Mouse (Mus musculus) embryo, embryonic 9.5 days (tissue): ENCODE measurements around the gene Olfr1366.
"Not testable (repeated sequence)": the region's sequence is repeated elsewhere in the genome, so short reads cannot be mapped to it uniquely, and the experiment has no call there.

Experiments
- DNase-seq: peaks from one replicate; pipeline ENCODE4 v3.0.0-alpha.2; 2017; ENCODE audit errors: extremely low spot score

Olfr1366 gene

DNA sequence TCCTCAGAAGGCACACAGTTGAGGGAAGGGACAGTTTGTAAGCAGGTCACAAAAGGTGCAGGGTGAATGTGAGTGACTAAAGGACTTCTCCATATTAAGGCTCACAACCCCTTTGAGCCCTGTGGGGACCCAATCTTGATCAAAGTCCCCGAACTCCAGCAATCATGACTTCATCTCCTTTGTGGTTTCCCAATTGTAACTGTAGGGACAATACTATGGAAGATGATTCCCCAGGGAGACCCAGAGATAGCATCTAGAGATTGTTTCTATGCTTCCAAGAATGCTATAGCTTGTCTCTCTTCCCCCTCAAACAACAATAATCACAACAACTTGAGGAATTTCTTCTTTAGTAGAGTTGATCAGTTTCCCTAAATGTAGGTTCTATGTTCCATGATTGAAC lies at the start of gene Olfr1366:
Gene Olfr1366 (minus strand): TSS at position 101 of the 400 bp plus-strand sequence.
- no peak for DNase-seq

DNA sequence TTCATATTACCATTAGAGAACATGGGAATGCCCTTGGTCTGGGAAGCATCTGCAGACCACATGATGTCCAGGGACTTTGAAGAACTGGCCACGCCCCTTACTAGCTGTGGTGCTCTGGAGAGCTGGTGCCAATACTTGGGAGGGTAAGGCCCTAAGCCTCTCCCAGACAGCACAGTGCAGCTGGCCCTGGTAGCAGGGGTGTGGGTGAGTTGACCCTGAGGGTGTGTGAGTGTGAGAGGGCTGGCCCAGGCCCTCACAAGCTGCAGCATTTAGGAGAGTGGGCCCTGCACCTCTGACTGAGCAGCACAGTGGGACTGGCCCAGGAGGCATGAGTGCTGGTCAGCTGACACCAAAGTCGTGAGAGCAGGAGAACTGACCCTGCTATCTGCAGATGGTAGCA lies 49.0 kb upstream of the Olfr1366 start:
- no peak for DNase-seq

DNA sequence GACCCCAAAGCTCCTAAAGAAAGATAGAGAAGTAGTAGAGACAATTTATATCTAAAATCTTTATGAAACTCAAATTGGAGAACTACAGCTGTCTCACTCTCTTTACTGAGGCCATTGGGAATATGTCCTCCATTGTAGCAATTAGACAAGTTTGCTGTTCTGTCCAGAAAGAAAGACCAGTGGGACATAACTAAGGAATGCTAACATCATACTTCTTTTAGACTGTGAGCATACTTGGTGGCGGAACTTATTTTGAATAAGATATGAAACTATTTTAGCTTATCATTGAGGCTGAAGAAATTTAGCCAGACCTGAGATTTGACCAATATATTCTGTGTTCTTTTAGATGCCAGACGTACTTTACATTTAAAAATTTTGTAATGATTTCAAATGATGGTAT lies 39.1 kb upstream of the Olfr1366 start, which contains the start of gene Olfr1364:
Gene Olfr1364 (minus strand): TSS at position 101 of the 400 bp plus-strand sequence.
- no peak for DNase-seq

DNA sequence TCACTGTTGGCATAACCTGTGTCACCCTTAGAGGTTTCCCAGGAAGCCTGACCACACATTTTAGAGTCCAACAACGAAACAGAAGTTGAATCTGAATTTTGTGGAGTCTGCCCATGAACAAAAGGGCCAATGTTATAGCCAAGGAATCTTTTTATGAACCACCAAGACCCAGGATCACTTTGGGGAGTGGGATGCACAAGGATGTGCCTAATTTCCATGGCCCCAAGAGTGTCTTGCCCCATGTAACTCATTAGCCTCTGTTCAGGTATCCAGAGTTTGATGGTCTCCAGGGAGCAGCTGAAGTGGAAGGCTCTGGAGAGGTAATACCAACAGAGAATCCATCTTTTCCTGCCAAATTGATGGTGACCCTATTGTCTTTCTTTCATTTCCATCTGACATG lies 17.2 kb upstream of the Olfr1366 start, which contains the start of gene Olfr1535:
Gene Olfr1535 (minus strand): TSS at position 101 of the 400 bp plus-strand sequence.
- no peak for DNase-seq

DNA sequence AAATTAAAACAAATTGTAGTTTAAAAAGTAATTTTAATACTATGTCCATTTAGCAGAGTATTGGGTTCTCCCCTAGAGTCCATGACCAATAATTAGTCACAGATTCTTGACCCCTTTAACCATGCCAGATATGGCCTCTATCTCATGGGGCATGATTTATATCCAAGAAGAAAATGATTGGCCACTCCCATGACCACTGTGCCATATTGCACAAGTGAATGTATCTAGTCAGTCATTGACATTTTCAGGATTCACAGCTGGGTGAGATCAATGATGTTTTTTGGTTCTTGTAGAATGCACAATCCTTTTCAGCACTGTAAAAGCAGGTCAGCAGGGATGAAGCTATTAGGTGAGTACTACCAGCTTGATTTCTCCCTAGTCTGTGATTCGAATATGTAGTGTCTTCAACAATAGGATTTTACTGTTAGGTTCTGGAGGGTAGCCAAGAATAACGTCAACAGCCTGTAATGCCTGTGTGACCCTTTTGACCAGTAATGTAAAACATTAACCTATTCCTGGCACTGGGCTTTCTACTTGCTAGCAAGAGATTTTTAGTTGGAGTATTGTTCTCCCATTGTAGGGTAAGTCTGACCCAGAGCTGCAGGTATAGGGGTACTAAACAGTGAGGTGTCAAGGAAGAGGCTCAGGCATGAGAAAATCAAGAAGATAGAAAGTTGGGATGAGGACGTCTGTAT lies 8.0 kb upstream of the Olfr1366 start:
- DNase-seq: no peak

DNA sequence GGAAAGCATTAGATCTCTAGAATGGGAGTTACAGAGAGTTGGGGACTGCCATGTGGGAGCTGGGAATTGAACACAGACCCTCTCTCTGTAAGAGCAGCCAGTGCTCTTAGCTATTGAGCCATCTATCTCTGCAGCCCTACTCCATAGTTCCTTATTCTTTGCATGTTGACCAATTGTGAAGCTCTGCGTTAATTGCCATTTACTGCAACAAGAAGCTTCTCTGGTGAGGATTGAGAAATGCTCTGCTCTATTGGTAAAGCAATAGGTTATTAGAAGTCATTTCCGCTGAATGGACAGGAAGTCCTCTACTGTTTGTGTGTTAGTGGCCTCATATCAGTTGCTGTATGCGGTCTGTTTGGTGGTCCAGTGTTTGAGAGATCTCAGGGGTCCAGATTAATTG lies 6.9 kb upstream of the Olfr1366 start:
- no peak for DNase-seq

DNA sequence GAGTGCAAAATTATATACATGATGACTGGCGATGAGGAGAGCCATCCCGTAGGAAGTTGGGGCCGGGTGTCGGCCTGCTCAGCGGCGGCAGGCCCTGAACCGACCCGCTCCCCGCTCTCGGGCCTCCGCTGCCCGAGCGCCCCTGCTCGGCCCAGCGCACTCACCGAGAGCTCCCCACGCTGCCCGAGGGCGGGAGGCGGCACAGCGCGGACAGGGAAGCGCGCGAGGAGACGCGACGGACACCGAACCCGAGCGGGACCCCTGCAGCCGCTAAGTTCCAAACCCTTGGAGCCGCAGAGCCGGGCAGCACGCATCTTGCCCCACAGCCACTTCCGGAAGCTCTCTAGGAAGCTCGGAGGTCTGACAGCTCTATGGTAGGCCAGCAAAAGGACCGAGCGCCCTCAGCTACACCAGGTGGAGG lies 11.8 kb downstream of the Olfr1366 start, which contains the start of gene Zkscan8:
Gene Zkscan8 (minus strand): TSS at position 340 of the 421 bp plus-strand sequence.
- peak; percentile 93 for DNase-seq

DNA sequence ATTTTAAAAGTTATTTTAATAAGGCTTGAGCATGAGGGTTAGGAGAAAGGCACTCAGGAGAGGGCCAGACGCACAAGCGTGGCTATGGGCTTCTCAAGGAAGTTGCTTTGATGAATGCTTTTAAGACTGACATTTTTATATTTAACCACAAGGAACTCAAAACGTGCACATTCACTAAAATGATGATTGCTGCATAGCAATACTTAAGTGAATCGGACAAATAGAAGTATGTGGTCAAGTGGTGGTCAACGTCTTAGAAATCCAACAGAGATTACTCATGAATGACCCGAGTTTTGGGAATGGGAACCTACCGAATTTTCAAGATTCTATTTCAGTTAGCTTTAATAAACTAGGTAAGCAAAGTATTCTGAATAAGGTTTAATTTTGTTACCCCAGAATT lies 12.5 kb downstream of the Olfr1366 start:
- peak; percentile 14 for DNase-seq

DNA sequence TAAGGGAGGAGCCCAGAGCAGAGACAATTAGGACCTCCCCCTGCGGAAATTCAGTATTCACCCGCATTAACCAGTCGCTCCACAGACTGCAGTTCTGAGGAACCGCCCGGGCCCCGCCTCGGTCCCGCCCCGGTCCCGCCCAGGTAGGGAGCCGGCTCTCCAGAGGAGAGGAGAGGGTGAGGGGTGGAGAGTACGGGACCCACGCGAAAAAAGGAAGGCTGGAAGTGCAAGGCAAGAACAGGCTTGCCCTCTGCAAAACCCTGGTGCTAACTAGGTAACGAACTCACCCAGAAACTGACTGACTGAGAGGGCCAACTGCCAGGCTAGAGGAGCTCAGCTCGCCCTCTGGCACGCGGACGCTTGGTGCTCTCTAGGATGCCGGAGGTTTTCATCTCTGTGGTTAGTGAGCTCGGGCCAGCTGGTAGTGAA lies 36.4 kb downstream of the Olfr1366 start:
- DNase-seq: peak; percentile 93

DNA sequence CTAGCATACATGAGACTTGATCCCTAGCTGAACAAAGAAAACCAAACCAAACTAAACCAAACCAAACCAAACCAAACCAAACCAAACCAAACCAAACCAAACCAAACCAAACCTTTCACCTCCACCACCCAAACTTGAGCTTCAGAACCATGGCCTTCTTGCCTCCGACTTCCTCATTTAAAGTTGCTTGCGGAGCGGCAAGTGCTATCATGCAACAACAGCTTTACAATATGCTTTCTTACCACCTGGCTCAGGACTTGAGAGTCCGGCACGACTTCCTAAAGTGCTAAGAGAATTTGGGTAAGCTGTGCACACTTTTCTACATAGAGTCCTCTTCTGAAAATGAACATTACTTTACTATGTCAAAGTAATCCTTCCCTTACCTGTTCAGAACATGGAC lies 40.3 kb downstream of the Olfr1366 start:
- no peak for DNase-seq

DNA sequence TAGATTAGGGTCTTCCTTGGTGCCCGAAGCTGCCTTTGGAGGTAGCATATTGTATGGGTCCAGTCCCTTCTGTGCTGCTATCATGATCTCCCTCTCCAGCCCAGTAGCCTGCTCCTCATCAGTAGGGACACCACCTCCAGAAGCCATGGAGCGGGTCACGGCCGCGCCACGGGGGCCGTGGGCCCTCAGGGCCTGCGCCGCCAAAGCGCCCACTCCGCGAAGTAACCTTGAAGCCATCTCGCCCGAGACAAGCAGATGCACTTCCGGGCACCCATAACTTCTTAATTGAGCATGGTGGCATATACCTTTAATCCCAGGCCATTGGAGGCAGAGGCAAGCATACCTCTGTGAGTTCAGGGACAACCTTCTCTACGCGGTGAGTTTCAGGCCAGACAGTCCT lies 41.4 kb downstream of the Olfr1366 start, which contains the start of gene Gm11273:
Gene Gm11273 (minus strand): TSS at position 237 of the 400 bp plus-strand sequence.
- not testable (repeated sequence) for DNase-seq

DNA sequence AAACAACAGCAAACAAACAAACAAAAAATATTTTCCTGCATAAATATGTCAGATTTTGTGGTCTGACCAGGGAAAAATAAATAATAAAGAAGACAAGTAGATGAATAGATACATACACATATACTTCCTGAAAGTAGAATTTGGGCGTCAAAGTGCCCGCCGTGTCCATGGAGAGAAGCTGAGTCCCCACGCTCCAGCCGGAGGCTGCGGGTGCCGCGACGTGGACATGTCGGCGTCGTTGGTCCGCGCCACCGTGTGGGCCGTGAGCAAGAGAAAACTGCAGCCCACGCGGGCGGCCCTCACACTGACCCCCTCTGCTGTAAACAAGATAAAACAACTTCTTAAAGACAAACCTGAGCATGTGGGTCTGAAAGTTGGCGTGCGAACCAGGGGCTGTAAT lies 47.5 kb downstream of the Olfr1366 start, which contains the start of gene AK157302:
Gene AK157302 (plus strand): TSS at position 144 of the 400 bp plus-strand sequence.
- no peak for DNase-seq

DNA sequence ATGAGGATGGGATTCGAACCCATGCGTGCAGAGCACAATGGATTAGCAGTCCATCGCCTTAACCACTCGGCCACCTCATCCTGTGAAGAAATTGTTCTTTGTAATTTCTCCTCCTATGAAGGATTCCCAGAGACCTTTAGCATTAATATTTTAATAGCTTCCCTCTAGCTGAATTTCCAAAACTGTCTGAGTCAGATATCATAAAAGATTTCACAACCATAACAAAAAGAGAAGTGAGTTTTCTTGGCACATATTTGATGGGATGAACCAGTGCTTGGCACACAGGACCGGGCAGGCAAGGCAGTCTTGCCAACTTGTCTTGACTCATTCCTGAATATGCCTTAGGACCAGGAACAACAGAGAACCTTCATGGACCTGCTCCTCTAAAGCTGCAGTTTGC lies 49.8 kb downstream of the Olfr1366 start:
- DNase-seq: no peak

DNA sequence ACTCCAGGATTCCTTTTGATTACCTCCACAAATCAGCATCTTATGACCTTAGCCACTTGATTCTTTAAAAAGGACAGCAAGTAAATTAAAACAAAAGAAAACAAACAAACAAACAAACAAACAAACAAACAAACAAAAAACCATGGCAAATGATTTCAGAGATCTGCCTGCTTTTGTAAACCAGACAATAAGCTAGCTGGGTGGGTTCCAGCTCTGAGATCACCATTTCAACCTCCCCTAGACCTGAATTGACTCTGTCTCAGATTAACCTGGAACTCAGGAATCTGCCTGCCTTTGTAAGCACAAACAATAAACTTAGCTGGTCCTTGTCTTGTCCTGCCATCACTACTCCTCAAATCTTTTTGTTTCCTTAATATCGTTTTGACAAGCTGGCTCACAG lies 55.7 kb downstream of the Olfr1366 start:
- DNase-seq: no peak
